16 mouse cellular contexts compared by ENCODE assay signal in the genomic region with DNA sequence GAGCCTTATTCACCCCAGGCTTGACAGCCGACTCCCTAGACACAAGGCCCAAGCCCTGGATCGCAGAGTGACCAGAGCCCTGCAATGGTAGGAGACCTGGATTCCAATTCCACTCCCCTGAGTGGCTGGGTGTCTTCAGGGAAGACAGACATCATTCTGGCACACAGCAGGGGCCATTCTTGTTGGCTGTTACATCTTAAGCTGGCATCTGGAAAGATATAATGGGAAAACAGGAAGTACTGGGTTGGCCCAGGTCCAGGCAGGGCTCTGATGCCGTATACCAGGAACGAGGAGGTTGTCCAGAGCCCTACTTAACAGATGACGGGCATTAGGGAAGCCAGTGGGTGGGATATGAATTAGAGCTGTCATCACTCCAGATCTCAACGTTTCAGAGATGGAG. TPM values are rescaled to one million over a fixed set of nuclear protein-coding genes. Genes with fewer than 3 reads are reported as not detected.
DNase-seq lines count a peak whose midpoint lies in the region; ATAC-seq and TF ChIP-seq lines count a peak whose summit lies in the region.
"Had no signal": no experiment of that assay in that cellular context is flagged by ENCODE, and none has a peak within 500 bp of the region (broad histone marks: within the 10 kb centered on the region; RNA-seq: fewer than 3 reads in every experiment).

No protein-coding gene starts in this region.

- 60% methylated on average over 6 of the region's 6 CpGs for WGBS in embryonic facial prominence, embryonic 11.5 days
- WGBS in embryonic facial prominence, embryonic 10.5 days, result 70% methylated on average over 6 of the region's 6 CpGs
- 44% methylated on average over 6 of the region's 6 CpGs for whole genome bisulfite sequencing in kidney, postnatal 0 days
- 52% methylated on average over 6 of the region's 6 CpGs for WGBS in kidney, embryonic 16.5 days

- 0 out of 2 replicates have a peak, but pooled peaks have one; percentile 10 for ATAC-seq in embryonic facial prominence, embryonic 11.5 days (replicated peaks; ENCODE audit: insufficient number of reproducible peaks, low FRiP score, low TSS enrichment, low read depth)
- ATAC-seq in kidney, postnatal 0 days (replicated peaks; ENCODE audit: low FRiP score, low read depth), result peak; percentile 22
- ATAC-seq in kidney, embryonic 16.5 days (ENCODE audit: low FRiP score, low TSS enrichment), result no peak

- H3K4me2 ChIP-seq in embryonic facial prominence, embryonic 11.5 days (ENCODE audit: low read depth, low read length), result no peak overlapping the region
- H3K4me2 ChIP-seq in kidney, postnatal 0 days (ENCODE audit: low read length), result no peak overlapping the region
- H3K4me2 ChIP-seq in kidney, embryonic 16.5 days (replicated peaks; ENCODE audit: low read depth, low read length), result no peak overlapping the region
- H3K4me2 ChIP-seq: embryonic facial prominence, embryonic 12.5 days; limb, embryonic 12.5 days had no signal

- H3K4me1 ChIP-seq in embryonic facial prominence, embryonic 11.5 days (ENCODE audit: control insufficient read depth, insufficient read depth, low read length), result no peaks in the 10 kb centered on the region
- no peaks in the 10 kb centered on the region for H3K4me1 ChIP-seq in embryonic facial prominence, embryonic 10.5 days
- no peaks in the 10 kb centered on the region for H3K4me1 ChIP-seq in kidney, postnatal 0 days (replicated peaks; ENCODE audit: insufficient read depth, low read length)
- H3K4me1 ChIP-seq in kidney, embryonic 16.5 days (ENCODE audit: insufficient read depth, low read length), result no peaks in the 10 kb centered on the region
- H3K4me1 ChIP-seq: embryonic facial prominence, embryonic 12.5 days had no signal

- H3K9me3 ChIP-seq in embryonic facial prominence, embryonic 11.5 days (replicated peaks; ENCODE audit: control insufficient read depth, low read length), result no peaks in the 10 kb centered on the region
- H3K9me3 ChIP-seq in embryonic facial prominence, embryonic 10.5 days, result no peaks in the 10 kb centered on the region
- H3K9me3 ChIP-seq in kidney, postnatal 0 days (replicated peaks; ENCODE audit: low read length), result no peaks in the 10 kb centered on the region
- no peaks in the 10 kb centered on the region for H3K9me3 ChIP-seq in kidney, embryonic 16.5 days (ENCODE audit: low read length)
- H3K9me3 ChIP-seq: embryonic facial prominence, embryonic 12.5 days; heart, embryonic 10.5 days; limb, embryonic 12.5 days had no signal

- TF ChIP-seq CTCF in kidney, postnatal 0 days (IDR thresholded peaks at IDR 0.05; ENCODE audit: low read depth), result no peak

- no peaks in the 10 kb centered on the region for H3K27me3 ChIP-seq in embryonic facial prominence, embryonic 11.5 days (ENCODE audit: control insufficient read depth, insufficient read depth, low read length)
- no peaks in the 10 kb centered on the region for H3K27me3 ChIP-seq in embryonic facial prominence, embryonic 10.5 days (replicated peaks; ENCODE audit: low read depth, poor library complexity, severe bottlenecking)
- H3K27me3 ChIP-seq in kidney, postnatal 0 days (ENCODE audit: insufficient read depth, low read length), result no peaks in the 10 kb centered on the region
- no peaks in the 10 kb centered on the region for H3K27me3 ChIP-seq in kidney, embryonic 16.5 days (ENCODE audit: insufficient read depth, low read length)
- H3K27me3 ChIP-seq: embryonic facial prominence, embryonic 12.5 days; limb, embryonic 12.5 days had no signal

- no peak for DNase-seq in embryonic facial prominence, embryonic 11.5 days (ENCODE audit: low spot score)
- DNase-seq in embryonic facial prominence, embryonic 10.5 days (ENCODE audit: low spot score), result no peak
- no peak for DNase-seq in kidney, postnatal 0 days (ENCODE audit: low spot score)
- DNase-seq in retina, postnatal 1 day, result peak; percentile 20
- no peak for DNase-seq in retina, embryonic 14.5 days (ENCODE audit: low spot score)
- DNase-seq in testis, postnatal 10 days (ENCODE audit: low spot score), result no peak
- no peak for DNase-seq in thymus, postnatal 10 days (ENCODE audit: low spot score in 2 of 2)
- DNase-seq: right cerebral cortex, postnatal 25 days had no signal

- no peak overlapping the region for H3K9ac ChIP-seq in embryonic facial prominence, embryonic 11.5 days (replicated peaks; ENCODE audit: low read length)
- H3K9ac ChIP-seq in kidney, postnatal 0 days (ENCODE audit: low read depth, low read length), result no peak overlapping the region
- H3K9ac ChIP-seq in kidney, embryonic 16.5 days (replicated peaks; ENCODE audit: low read length), result no peak overlapping the region
- H3K9ac ChIP-seq: embryonic facial prominence, embryonic 12.5 days; limb, embryonic 12.5 days had no signal

- no peak overlapping the region for H3K27ac ChIP-seq in embryonic facial prominence, embryonic 11.5 days (replicated peaks; ENCODE audit: low read depth, low read length)
- H3K27ac ChIP-seq in embryonic facial prominence, embryonic 10.5 days (replicated peaks), result no peak overlapping the region
- no peak overlapping the region for H3K27ac ChIP-seq in kidney, postnatal 0 days
- no peak overlapping the region for H3K27ac ChIP-seq in kidney, embryonic 16.5 days (ENCODE audit: low read length)
- H3K27ac ChIP-seq: embryonic facial prominence, embryonic 12.5 days; heart, embryonic 10.5 days; limb, embryonic 12.5 days; macrophage had no signal

- no peak overlapping the region for H3K4me3 ChIP-seq in embryonic facial prominence, embryonic 11.5 days (ENCODE audit: low read depth, low read length)
- no peak overlapping the region for H3K4me3 ChIP-seq in embryonic facial prominence, embryonic 10.5 days
- no peak overlapping the region for H3K4me3 ChIP-seq in kidney, postnatal 0 days (replicated peaks; ENCODE audit: low read depth, low read length)
- H3K4me3 ChIP-seq in kidney, embryonic 16.5 days (ENCODE audit: low read length), result no peak overlapping the region
- H3K4me3 ChIP-seq: embryonic facial prominence, embryonic 12.5 days; heart, embryonic 10.5 days; limb, embryonic 12.5 days had no signal

- H3K36me3 ChIP-seq in embryonic facial prominence, embryonic 11.5 days (replicated peaks; ENCODE audit: control insufficient read depth, insufficient read depth, low read depth, low read length), result no peaks in the 10 kb centered on the region
- H3K36me3 ChIP-seq in embryonic facial prominence, embryonic 10.5 days (replicated peaks), result peaks cover 24% of the 10 kb centered on the region
- peaks cover 14% of the 10 kb centered on the region; the same call in 1 of the 2 replicates for H3K36me3 ChIP-seq in kidney, postnatal 0 days (ENCODE audit: insufficient read depth, low read length)
- peaks cover 14% of the 10 kb centered on the region for H3K36me3 ChIP-seq in kidney, embryonic 16.5 days (ENCODE audit: insufficient read depth, low read length)

RNA-seq across cellular contexts. Expression of gene Plxnb1, which starts 28.1 kb away (rescaled TPM):
- 9.6 and 10.1 TPM in 2 replicates for polyA plus RNA-seq in embryonic facial prominence, embryonic 11.5 days (2014; fragmentation: Nextera tagmentation; extraction: Ambion mirVana)
- polyA plus RNA-seq in embryonic facial prominence, embryonic 10.5 days (2016; fragmentation: Nextera tagmentation; extraction: Ambion mirVana), result 24.8 and 28.6 TPM in 2 replicates
- polyA plus RNA-seq in kidney, postnatal 0 days (2015; fragmentation: Nextera tagmentation; extraction: Ambion mirVana), result 8.4 and 9.6 TPM in 2 replicates
- 18.9 and 19.8 TPM in 2 replicates for polyA plus RNA-seq in kidney, embryonic 16.5 days (2015; fragmentation: Nextera tagmentation; extraction: Ambion mirVana)
- polyA plus RNA-seq: macrophage had no signal

RNA-seq across cellular contexts. Expression of gene Fbxw21, which starts 38.6 kb away (rescaled TPM):
- not detected in 2 replicates for polyA plus RNA-seq in embryonic facial prominence, embryonic 11.5 days (2014; fragmentation: Nextera tagmentation; extraction: Ambion mirVana)
- not detected in 2 replicates for polyA plus RNA-seq in embryonic facial prominence, embryonic 10.5 days (2016; fragmentation: Nextera tagmentation; extraction: Ambion mirVana)
- polyA plus RNA-seq in kidney, postnatal 0 days (2015; fragmentation: Nextera tagmentation; extraction: Ambion mirVana), result not detected in 2 replicates
- polyA plus RNA-seq in kidney, embryonic 16.5 days (2015; fragmentation: Nextera tagmentation; extraction: Ambion mirVana), result not detected in 2 replicates
- polyA plus RNA-seq: C2C12; embryonic facial prominence, embryonic 12.5 days; heart, embryonic 10.5 days; limb, embryonic 12.5 days; macrophage; stomach, embryonic 14.5 days; urinary bladder, adult 2 months had no signal

RNA-seq across cellular contexts. Expression of gene Tma7, which starts 40.9 kb away (rescaled TPM):
- polyA plus RNA-seq in embryonic facial prominence, embryonic 11.5 days (2014; fragmentation: Nextera tagmentation; extraction: Ambion mirVana), result 880 and 898 TPM in 2 replicates
- 784 and 812 TPM in 2 replicates for polyA plus RNA-seq in embryonic facial prominence, embryonic 10.5 days (2016; fragmentation: Nextera tagmentation; extraction: Ambion mirVana)
- 635 and 680 TPM in 2 replicates for polyA plus RNA-seq in kidney, postnatal 0 days (2015; fragmentation: Nextera tagmentation; extraction: Ambion mirVana)
- 494 and 537 TPM in 2 replicates for polyA plus RNA-seq in kidney, embryonic 16.5 days (2015; fragmentation: Nextera tagmentation; extraction: Ambion mirVana)

RNA-seq across cellular contexts. Expression of gene Ccdc51, which starts 41.0 kb away (rescaled TPM):
- 13.3 and 15.3 TPM in 2 replicates for polyA plus RNA-seq in embryonic facial prominence, embryonic 11.5 days (2014; fragmentation: Nextera tagmentation; extraction: Ambion mirVana)
- polyA plus RNA-seq in embryonic facial prominence, embryonic 10.5 days (2016; fragmentation: Nextera tagmentation; extraction: Ambion mirVana), result 11.8 and 13.3 TPM in 2 replicates
- polyA plus RNA-seq in kidney, postnatal 0 days (2015; fragmentation: Nextera tagmentation; extraction: Ambion mirVana), result 12.9 and 13.8 TPM in 2 replicates
- 16.5 and 16.8 TPM in 2 replicates for polyA plus RNA-seq in kidney, embryonic 16.5 days (2015; fragmentation: Nextera tagmentation; extraction: Ambion mirVana)

RNA-seq across cellular contexts. Expression of gene Atrip, which starts 49.3 kb away (rescaled TPM):
- 26.3 and 27.2 TPM in 2 replicates for polyA plus RNA-seq in embryonic facial prominence, embryonic 11.5 days (2014; fragmentation: Nextera tagmentation; extraction: Ambion mirVana)
- 35.9 and 36.7 TPM in 2 replicates for polyA plus RNA-seq in embryonic facial prominence, embryonic 10.5 days (2016; fragmentation: Nextera tagmentation; extraction: Ambion mirVana)
- 18.8 and 20.9 TPM in 2 replicates for polyA plus RNA-seq in kidney, postnatal 0 days (2015; fragmentation: Nextera tagmentation; extraction: Ambion mirVana)
- polyA plus RNA-seq in kidney, embryonic 16.5 days (2015; fragmentation: Nextera tagmentation; extraction: Ambion mirVana), result 26.7 and 30.7 TPM in 2 replicates
